Mouse (Mus musculus) bone marrow, adult 2 months (tissue): ENCODE measurements at regions not wholly inside any gene's neighbourhood (a gene's known extent, or its start where the extent isn't known, plus 50 kb on each side); places are given as distances from the start of the nearest gene placed in this dataset.

Experiments used
- CTCF ChIP-seq: fragments of 200-500 bp; IDR thresholded peaks from 2 replicates; pipeline ENCODE4 v1.5.1; 2011; ENCODE audit warnings: low read length, control low read depth; ENCODE audit not compliant: control insufficient read depth, insufficient read depth
- POLR2A ChIP-seq: fragments of 200-500 bp; IDR thresholded peaks from 2 replicates; pipeline ENCODE4 v1.6.1; 2011; ENCODE audit warnings: low read depth, mild to moderate bottlenecking, control low read depth, low read length, borderline replicate concordance; ENCODE audit not compliant: control insufficient read depth

- TF ChIP-seq CTCF = no peak
- no peak for TF ChIP-seq POLR2A
Observed at GRCm38 (mm10) chr3:15108239-15108934, 222.3 kb downstream of the Car2 start.
